Mouse (Mus musculus): ENCODE data around the gene Xntrpc. TPM values are rescaled to one million over a fixed set of nuclear protein-coding genes. Genes with fewer than 3 reads are reported as not detected.
"Not testable (repeated sequence)": the region's sequence is repeated elsewhere in the genome, so short reads cannot be mapped to it uniquely, and the experiment has no call there.

The Xntrpc gene
- polyA plus RNA-seq, 1 experiment from 2014 or later, result 1.4 TPM

- WGBS (ENCODE audit: insufficient replicate concordance), result 92% methylated on average over 2 of the region's 2 CpGs
- no peaks in the 10 kb centered on the region for H3K4me1 ChIP-seq (ENCODE audit: control insufficient read depth, insufficient read depth, low read length)
- H3K4me3 ChIP-seq (ENCODE audit: low read depth, low read length), result no peak overlapping the region
- H3K36me3 ChIP-seq (ENCODE audit: control insufficient read depth, insufficient read depth, low read length), result peaks cover 32% of the 10 kb centered on the region; the same call in 1 of the 2 replicates
- H3K4me2 ChIP-seq, result no peak overlapping the region
- H3K27ac ChIP-seq (ENCODE audit: low read depth, low read length), result no peak overlapping the region
- no peaks in the 10 kb centered on the region for H3K9me3 ChIP-seq (replicated peaks; ENCODE audit: control insufficient read depth, low read length)
- H3K27me3 ChIP-seq (ENCODE audit: control insufficient read depth, insufficient read depth, low read length), result no peaks in the 10 kb centered on the region
- no peak for ATAC-seq (replicated peaks; ENCODE audit: insufficient number of reproducible peaks, low FRiP score, low TSS enrichment)
- H3K9ac ChIP-seq (ENCODE audit: low read depth, low read length), result no peak overlapping the region
These were observed 40.1 kb upstream of the Xntrpc start for GRCm38 (mm10) chr7:102025187-102026119.

DNA sequence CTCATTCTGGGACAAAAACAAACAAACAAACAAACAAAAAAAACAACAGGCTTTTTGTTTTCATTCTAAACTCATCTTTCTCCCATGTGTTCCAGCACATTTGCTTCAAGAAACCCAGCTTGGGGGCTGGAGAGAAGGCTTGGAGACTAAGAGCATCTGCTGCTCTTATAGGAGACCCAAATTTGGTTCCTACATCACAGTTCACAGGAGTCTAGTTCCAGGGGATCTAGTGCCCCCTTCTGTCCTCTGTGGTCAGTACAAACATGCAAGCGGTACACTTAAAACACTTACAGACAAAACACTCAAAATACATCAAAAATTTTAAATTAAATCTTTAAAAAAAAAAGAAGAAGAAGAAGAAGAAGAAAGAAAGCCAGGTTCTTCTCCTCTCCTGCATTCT is 30.6 kb upstream of the Xntrpc start:
- Histone ChIP-seq H3K9ac (ENCODE audit: low read depth, low read length) (no peak overlapping the region), H3K27me3 (ENCODE audit: control insufficient read depth, insufficient read depth, low read length) (no peaks in the 10 kb centered on the region), H3K4me2 (no peak overlapping the region), H3K4me1 (ENCODE audit: control insufficient read depth, insufficient read depth, low read length) (no peaks in the 10 kb centered on the region), H3K36me3 (ENCODE audit: control insufficient read depth, insufficient read depth, low read length) (peaks cover 29% of the 10 kb centered on the region), H3K9me3 (replicated peaks; ENCODE audit: control insufficient read depth, low read length) (no peaks in the 10 kb centered on the region), H3K27ac (ENCODE audit: low read depth, low read length) (no peak overlapping the region), H3K4me3 (ENCODE audit: low read depth, low read length) (no peak overlapping the region)
- no peak for ATAC-seq (replicated peaks; ENCODE audit: insufficient number of reproducible peaks, low FRiP score, low TSS enrichment)
- WGBS (ENCODE audit: insufficient replicate concordance), result 93% methylated on average over 1 of the region's 1 CpGs

GRCm38 (mm10) chr7:102035534-102035933 is 30.0 kb upstream of the Xntrpc start:
- Histone ChIP-seq H3K9ac (ENCODE audit: low read depth, low read length) (no peak overlapping the region), H3K27ac (ENCODE audit: low read depth, low read length) (no peak overlapping the region), H3K27me3 (ENCODE audit: control insufficient read depth, insufficient read depth, low read length) (no peaks in the 10 kb centered on the region), H3K9me3 (replicated peaks; ENCODE audit: control insufficient read depth, low read length) (no peaks in the 10 kb centered on the region), H3K4me2 (no peak overlapping the region), H3K4me3 (ENCODE audit: low read depth, low read length) (no peak overlapping the region), H3K36me3 (ENCODE audit: control insufficient read depth, insufficient read depth, low read length) (peaks cover 29% of the 10 kb centered on the region), H3K4me1 (ENCODE audit: control insufficient read depth, insufficient read depth, low read length) (no peaks in the 10 kb centered on the region)
- ATAC-seq (replicated peaks; ENCODE audit: insufficient number of reproducible peaks, low FRiP score, low TSS enrichment), result no peak
- WGBS (ENCODE audit: insufficient replicate concordance), result 90% methylated on average over 2 of the region's 2 CpGs

- H3K4me2 ChIP-seq, result no peak overlapping the region
- H3K36me3 ChIP-seq (ENCODE audit: control insufficient read depth, insufficient read depth, low read length), result peaks cover 32% of the 10 kb centered on the region
- H3K4me3 ChIP-seq (ENCODE audit: low read depth, low read length), result no peak overlapping the region
- no peak for ATAC-seq (replicated peaks; ENCODE audit: insufficient number of reproducible peaks, low FRiP score, low TSS enrichment)
- no peaks in the 10 kb centered on the region for H3K4me1 ChIP-seq (ENCODE audit: control insufficient read depth, insufficient read depth, low read length)
- no peak overlapping the region for H3K27ac ChIP-seq (ENCODE audit: low read depth, low read length)
- WGBS (ENCODE audit: insufficient replicate concordance), result 90% methylated on average over 3 of the region's 3 CpGs
- H3K9ac ChIP-seq (ENCODE audit: low read depth, low read length), result no peak overlapping the region
- no peaks in the 10 kb centered on the region for H3K9me3 ChIP-seq (replicated peaks; ENCODE audit: control insufficient read depth, low read length)
- no peaks in the 10 kb centered on the region for H3K27me3 ChIP-seq (ENCODE audit: control insufficient read depth, insufficient read depth, low read length)
These were observed 28.2 kb upstream of the Xntrpc start for GRCm38 (mm10) chr7:102037318-102037717.

- no peaks in the 10 kb centered on the region for H3K4me1 ChIP-seq (ENCODE audit: control insufficient read depth, insufficient read depth, low read length)
- H3K9ac ChIP-seq (ENCODE audit: low read depth, low read length), result no peak overlapping the region
- whole genome bisulfite sequencing (ENCODE audit: insufficient replicate concordance), result 72% methylated on average over 2 of the region's 2 CpGs
- no peak overlapping the region for H3K4me3 ChIP-seq (ENCODE audit: low read depth, low read length)
- no peaks in the 10 kb centered on the region for H3K9me3 ChIP-seq (replicated peaks; ENCODE audit: control insufficient read depth, low read length)
- H3K36me3 ChIP-seq (ENCODE audit: control insufficient read depth, insufficient read depth, low read length), result peaks cover 22% of the 10 kb centered on the region
- no peak overlapping the region for H3K4me2 ChIP-seq
- H3K27ac ChIP-seq (ENCODE audit: low read depth, low read length), result no peak overlapping the region
- H3K27me3 ChIP-seq (ENCODE audit: control insufficient read depth, insufficient read depth, low read length), result no peaks in the 10 kb centered on the region
- ATAC-seq (replicated peaks; ENCODE audit: insufficient number of reproducible peaks, low FRiP score, low TSS enrichment), result no peak
These were observed 23.2 kb upstream of the Xntrpc start for GRCm38 (mm10) chr7:102042314-102042713.

DNA sequence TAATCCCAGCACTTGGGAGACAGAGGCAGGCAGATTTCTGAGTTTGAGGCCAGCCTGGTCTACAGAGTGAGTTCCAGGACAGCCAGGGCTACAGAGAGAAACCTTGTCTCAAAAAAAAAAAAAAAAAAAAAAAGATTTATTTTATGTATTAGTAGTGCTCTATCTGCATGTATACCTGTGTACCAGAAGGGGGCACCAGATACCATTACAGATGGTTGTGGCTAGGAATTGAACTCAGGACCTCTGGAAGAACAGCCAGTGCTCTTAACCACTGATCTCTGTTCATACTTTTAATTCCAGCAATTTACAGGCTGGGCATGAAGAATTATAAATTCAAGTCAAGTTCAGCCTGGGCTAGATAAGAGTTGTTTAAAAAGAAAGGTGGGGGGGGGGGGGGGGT is 17.0 kb upstream of the Xntrpc start:
- ATAC-seq (replicated peaks; ENCODE audit: insufficient number of reproducible peaks, low FRiP score, low TSS enrichment); H3K4me2 ChIP-seq; H3K9ac ChIP-seq (ENCODE audit: low read depth, low read length); H3K4me3 ChIP-seq (ENCODE audit: low read depth, low read length); H3K4me1 ChIP-seq (ENCODE audit: control insufficient read depth, insufficient read depth, low read length); H3K27me3 ChIP-seq (ENCODE audit: control insufficient read depth, insufficient read depth, low read length); H3K36me3 ChIP-seq (ENCODE audit: control insufficient read depth, insufficient read depth, low read length); H3K27ac ChIP-seq (ENCODE audit: low read depth, low read length); H3K9me3 ChIP-seq (replicated peaks; ENCODE audit: control insufficient read depth, low read length): not testable (repeated sequence)

DNA sequence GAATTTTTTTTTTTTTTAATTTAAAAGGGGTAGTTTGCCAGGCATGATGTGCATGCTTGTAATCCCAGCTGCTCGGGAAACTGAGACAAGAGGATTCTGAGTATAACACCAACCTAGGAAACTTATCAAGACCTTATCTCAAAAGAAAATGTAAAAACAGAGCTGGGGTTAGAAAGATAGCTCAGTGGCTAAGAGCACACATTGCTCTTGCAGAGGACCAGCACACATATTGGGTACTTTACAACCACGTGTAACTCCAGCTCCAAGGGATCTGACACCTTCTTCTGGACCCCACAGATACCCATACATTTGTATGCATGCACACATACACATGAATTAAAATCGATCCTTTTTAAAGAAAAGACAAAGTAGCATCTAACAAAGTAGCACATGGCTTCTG is 4.2 kb upstream of the Xntrpc start:
- no peak for ATAC-seq (replicated peaks; ENCODE audit: insufficient number of reproducible peaks, low FRiP score, low TSS enrichment)
- WGBS (ENCODE audit: insufficient replicate concordance), result 70% methylated on average over 3 of the region's 3 CpGs

GRCm38 (mm10) chr7:102062203-102062602 is 3.3 kb upstream of the Xntrpc start:
- no peak for ATAC-seq (replicated peaks; ENCODE audit: insufficient number of reproducible peaks, low FRiP score, low TSS enrichment)
- H3K27me3 ChIP-seq (ENCODE audit: control insufficient read depth, insufficient read depth, low read length), result no peaks in the 10 kb centered on the region
- no peak overlapping the region for H3K9ac ChIP-seq (ENCODE audit: low read depth, low read length)
- no peak overlapping the region for H3K27ac ChIP-seq (ENCODE audit: low read depth, low read length)
- H3K36me3 ChIP-seq (ENCODE audit: control insufficient read depth, insufficient read depth, low read length), result 0 out of 2 replicates have a peak, but pooled peaks cover 2% of the 10 kb centered on the region
- H3K4me1 ChIP-seq (ENCODE audit: control insufficient read depth, insufficient read depth, low read length), result peaks cover 14% of the 10 kb centered on the region
- no peak overlapping the region for H3K4me2 ChIP-seq
- H3K4me3 ChIP-seq (ENCODE audit: low read depth, low read length), result no peak overlapping the region
- no peaks in the 10 kb centered on the region for H3K9me3 ChIP-seq (replicated peaks; ENCODE audit: control insufficient read depth, low read length)
- WGBS (ENCODE audit: insufficient replicate concordance), result 78% methylated on average over 1 of the region's 1 CpGs

More for the DNA sequence above, 4.2 kb upstream of the Xntrpc start:
- Histone ChIP-seq H3K27me3 (ENCODE audit: control insufficient read depth, insufficient read depth, low read length) (no peaks in the 10 kb centered on the region), H3K36me3 (ENCODE audit: control insufficient read depth, insufficient read depth, low read length) (0 out of 2 replicates have a peak, but pooled peaks cover 2% of the 10 kb centered on the region), H3K4me3 (ENCODE audit: low read depth, low read length) (no peak overlapping the region), H3K4me1 (ENCODE audit: control insufficient read depth, insufficient read depth, low read length) (peaks cover 11% of the 10 kb centered on the region), H3K9me3 (replicated peaks; ENCODE audit: control insufficient read depth, low read length) (no peaks in the 10 kb centered on the region), H3K9ac (ENCODE audit: low read depth, low read length) (no peak overlapping the region), H3K27ac (ENCODE audit: low read depth, low read length) (no peak overlapping the region), H3K4me2 (no peak overlapping the region)

GRCm38 (mm10) chr7:102063891-102064290 is 1.6 kb upstream of the Xntrpc start:
- no peaks in the 10 kb centered on the region for H3K27me3 ChIP-seq (ENCODE audit: control insufficient read depth, insufficient read depth, low read length)
- peaks cover 14% of the 10 kb centered on the region for H3K4me1 ChIP-seq (ENCODE audit: control insufficient read depth, insufficient read depth, low read length)
- no peak overlapping the region for H3K27ac ChIP-seq (ENCODE audit: low read depth, low read length)
- no peak overlapping the region for H3K9ac ChIP-seq (ENCODE audit: low read depth, low read length)
- peak overlapping the region; percentile 82 for H3K4me3 ChIP-seq (ENCODE audit: low read depth, low read length)
- peak overlapping the region; percentile 87 for H3K4me2 ChIP-seq
- ATAC-seq (replicated peaks; ENCODE audit: insufficient number of reproducible peaks, low FRiP score, low TSS enrichment), result no peak
- H3K9me3 ChIP-seq (replicated peaks; ENCODE audit: control insufficient read depth, low read length), result no peaks in the 10 kb centered on the region
- H3K36me3 ChIP-seq (ENCODE audit: control insufficient read depth, insufficient read depth, low read length), result 0 out of 2 replicates have a peak, but pooled peaks cover 2% of the 10 kb centered on the region
- WGBS (ENCODE audit: insufficient replicate concordance), result 51% methylated on average over 9 of the region's 9 CpGs
